Mouse (Mus musculus) macrophage (primary cell): ENCODE measurements around the gene Hist1h1c. TPM values are rescaled to one million over a fixed set of nuclear protein-coding genes. Genes with fewer than 3 reads are reported as not detected.
A peak's percentile ranks its signal among the peaks of the same experiment; 100 is the strongest.
"Not testable (repeated sequence)": the region's sequence is repeated elsewhere in the genome, so short reads cannot be mapped to it uniquely, and the experiment has no call there.

ENCODE experiments used
- H3K27ac ChIP-seq: fragments of 350-480 bp; formaldehyde crosslinking; 2 replicates; pipeline ENCODE4 v1.9.0; 2021
- H3K36me3 ChIP-seq: fragments of 350-480 bp; formaldehyde crosslinking; 2 replicates; pipeline ENCODE4 v1.9.0; 2021; ENCODE audit errors: inconsistent target
- H3K4me3 ChIP-seq: fragments of 350-480 bp; formaldehyde crosslinking; 2 replicates; pipeline ENCODE4 v1.9.0; 2021; ENCODE audit errors: inconsistent target
- H3K79me2 ChIP-seq: fragments of 350-480 bp; formaldehyde crosslinking; 2 replicates; pipeline ENCODE4 v1.9.0; 2021; ENCODE audit errors: inconsistent target
- WGBS: methylation state at CpG from one replicate; pipeline ENCODE4 v1.1.7; 2026; ENCODE audit warnings: inconsistent platforms; ENCODE audit not compliant: missing documents; 5-methylcytosine and 5-hydroxymethylcytosine counted together
- polyA plus RNA-seq: library from polyadenylated mRNA; stranded (reverse); fragments of 250-400 nt; gene quantifications from 3 replicates; pipeline ENCODE4 v1.2.4, GENCODE M21; 2018; ENCODE audit warnings: inconsistent platforms

Hist1h1c gene
- polyA plus RNA-seq, 1 experiment from 2014 or later, result 87.8 TPM

GRCm38 (mm10) chr13:23745381-23746161 lies 7.0 kb downstream of the Hist1h1c start, which contains the start of gene Hist1h3c:
Gene Hist1h3c (minus strand): TSS chr13:23745602.
- H3K79me2 ChIP-seq, result no peaks in the 10 kb centered on the region
- WGBS, result 2% methylated on average over 21 of the region's 28 CpGs
- peak within 1 kb of the TSS; percentile 93 for H3K27ac ChIP-seq
- peak within 1 kb of the TSS; percentile 25 for H3K4me3 ChIP-seq
- H3K36me3 ChIP-seq, result no peaks in the 10 kb centered on the region

- Histone ChIP-seq H3K27ac (peak within 1 kb of the TSS; percentile 93), H3K4me3 (peak within 1 kb of the TSS; percentile 15; the same call in 1 of the 2 replicates)
- not testable (repeated sequence) for H3K36me3 ChIP-seq, H3K79me2 ChIP-seq
- under 1% methylated on average over 30 of the region's 58 CpGs for WGBS
Measured at GRCm38 (mm10) chr13:23746201-23747080, 7.8 kb downstream of the Hist1h1c start, which contains the start of gene Hist1h2bb. Gene Hist1h2bb (plus strand): TSS chr13:23746734.

GRCm38 (mm10) chr13:23747081-23747891 lies 8.7 kb downstream of the Hist1h1c start:
- no peaks in the 10 kb centered on the region for H3K36me3 ChIP-seq
- H3K4me3 ChIP-seq, result no peak overlapping the region; the same call in 1 of the 2 replicates
- no peaks in the 10 kb centered on the region for H3K79me2 ChIP-seq
- peak overlapping the region; percentile 93 for H3K27ac ChIP-seq
- 14% methylated on average over 10 of the region's 13 CpGs for WGBS

GRCm38 (mm10) chr13:23747892-23748288 lies 9.3 kb downstream of the Hist1h1c start:
- 25% methylated on average over 4 of the region's 4 CpGs for WGBS
- H3K79me2 ChIP-seq, result no peaks in the 10 kb centered on the region
- peak overlapping the region; percentile 93 for H3K27ac ChIP-seq
- no peaks in the 10 kb centered on the region for H3K36me3 ChIP-seq
- no peak overlapping the region for H3K4me3 ChIP-seq

- no peaks in the 10 kb centered on the region for H3K79me2 ChIP-seq
- 97% methylated on average over 5 of the region's 5 CpGs for WGBS
- H3K36me3 ChIP-seq, result no peaks in the 10 kb centered on the region
- no peak overlapping the region for H3K4me3 ChIP-seq
- peak overlapping the region; percentile 55 for H3K27ac ChIP-seq
Measured at GRCm38 (mm10) chr13:23749563-23750121, 11.0 kb downstream of the Hist1h1c start.

- WGBS, result 3% methylated on average over 13 of the region's 47 CpGs
- peak within 1 kb of the TSS; percentile 80 for H3K27ac ChIP-seq
- H3K79me2 ChIP-seq, H3K36me3 ChIP-seq: not testable (repeated sequence)
- peak within 1 kb of the TSS; percentile 10; the same call in 1 of the 2 replicates for H3K4me3 ChIP-seq
Measured at GRCm38 (mm10) chr13:23750839-23751477, 12.3 kb downstream of the Hist1h1c start, which contains the start of gene Hist1h2ab. Gene Hist1h2ab (plus strand): TSS chr13:23751126.

GRCm38 (mm10) chr13:23751478-23751956 lies 12.9 kb downstream of the Hist1h1c start:
- H3K27ac ChIP-seq, result peak overlapping the region; percentile 80
- peak overlapping the region; percentile 10; the same call in 1 of the 2 replicates for H3K4me3 ChIP-seq
- no peaks in the 10 kb centered on the region for H3K36me3 ChIP-seq
- WGBS, result 0% methylated on average over 11 of the region's 11 CpGs
- no peaks in the 10 kb centered on the region for H3K79me2 ChIP-seq

GRCm38 (mm10) chr13:23752067-23752741 lies 13.6 kb downstream of the Hist1h1c start, which contains the start of gene Hist1h3b:
Gene Hist1h3b (plus strand): TSS chr13:23752267.
- 3% methylated on average over 12 of the region's 47 CpGs for WGBS
- H3K4me3 ChIP-seq, result peak within 1 kb of the TSS; percentile 14

GRCm38 (mm10) chr13:23752742-23753172 lies 14.1 kb downstream of the Hist1h1c start:
- no peaks in the 10 kb centered on the region for H3K36me3 ChIP-seq
- 23% methylated on average over 6 of the region's 6 CpGs for WGBS
- peak overlapping the region; percentile 47 for H3K27ac ChIP-seq
- H3K4me3 ChIP-seq, result peak overlapping the region; percentile 14
- H3K79me2 ChIP-seq, result no peaks in the 10 kb centered on the region

More at GRCm38 (mm10) chr13:23752067-23752741, 13.6 kb downstream of the Hist1h1c start, which contains the start of gene Hist1h3b:
- H3K27ac ChIP-seq, result peak within 1 kb of the TSS; percentile 80
- H3K79me2 ChIP-seq, H3K36me3 ChIP-seq: not testable (repeated sequence)

- Histone ChIP-seq H3K4me3 (peak overlapping the region; percentile 14), H3K27ac (peak overlapping the region; percentile 47), H3K36me3 (no peaks in the 10 kb centered on the region), H3K79me2 (no peaks in the 10 kb centered on the region)
- WGBS, result 75% methylated on average over 4 of the region's 4 CpGs
Measured at GRCm38 (mm10) chr13:23753314-23754078, 14.9 kb downstream of the Hist1h1c start.

GRCm38 (mm10) chr13:23755000-23755399 lies 16.4 kb downstream of the Hist1h1c start:
- no peak overlapping the region for H3K4me3 ChIP-seq
- no peaks in the 10 kb centered on the region for H3K36me3 ChIP-seq
- no peaks in the 10 kb centered on the region for H3K79me2 ChIP-seq
- 0 out of 2 replicates have a peak overlapping the region, but pooled peaks have one; percentile 24 for H3K27ac ChIP-seq

GRCm38 (mm10) chr13:23756790-23757189 lies 18.2 kb downstream of the Hist1h1c start, which contains the start of gene Hist1h4b:
Gene Hist1h4b (plus strand): TSS chr13:23757013.
- no peaks in the 10 kb centered on the region for H3K36me3 ChIP-seq
- WGBS, result 2% methylated on average over 11 of the region's 22 CpGs
- peak within 1 kb of the TSS; percentile 16 for H3K4me3 ChIP-seq
- no peaks in the 10 kb centered on the region for H3K79me2 ChIP-seq
- H3K27ac ChIP-seq, result peak within 1 kb of the TSS; percentile 57
